Mouse (Mus musculus) midbrain, embryonic 15.5 days (tissue): Measurements from ENCODE around the gene Spindoc. TPM values are rescaled to one million over a fixed set of nuclear protein-coding genes. Genes with fewer than 3 reads are reported as not detected.
"Not testable (repeated sequence)": the region's sequence is repeated elsewhere in the genome, so short reads cannot be mapped to it uniquely, and the experiment has no call there.

Experiments used
- ATAC-seq: fragments of 200-750 bp; cut with Nextera tagmentation; replicated peaks from 2 replicates; pipeline ENCODE4 v1.8.0; 2017; ENCODE audit warnings: moderate TSS enrichment
- H3K27ac ChIP-seq: fragments of 300-500 bp; sonication (generic); 2 replicates; pipeline ENCODE4 v1.5.1; 2015; ENCODE audit warnings: mild to moderate bottlenecking, inconsistent platforms
- H3K27me3 ChIP-seq: fragments of 300-500 bp; sonication (generic); replicated peaks from 2 replicates; pipeline ENCODE4 v1.6.1; 2015; ENCODE audit warnings: inconsistent platforms
- H3K36me3 ChIP-seq: fragments of 300-500 bp; sonication (generic); replicated peaks from 2 replicates; pipeline ENCODE4 v1.6.1; 2015; ENCODE audit warnings: inconsistent platforms
- H3K4me1 ChIP-seq: fragments of 300-500 bp; sonication (generic); 2 replicates; pipeline ENCODE4 v1.6.1; 2015; ENCODE audit warnings: inconsistent platforms
- H3K4me2 ChIP-seq: fragments of 300-500 bp; sonication (generic); 2 replicates; pipeline ENCODE4 v1.6.1; 2015; ENCODE audit warnings: inconsistent platforms, mild to moderate bottlenecking, moderate library complexity
- H3K4me3 ChIP-seq: fragments of 300-500 bp; sonication (generic); 2 replicates; pipeline ENCODE4 v1.5.1; 2015; ENCODE audit warnings: mild to moderate bottlenecking, inconsistent platforms
- H3K9ac ChIP-seq: fragments of 300-500 bp; sonication (generic); 2 replicates; pipeline ENCODE4 v1.6.1; 2015; ENCODE audit warnings: mild to moderate bottlenecking, inconsistent platforms
- H3K9me3 ChIP-seq: fragments of 300-500 bp; sonication (generic); 2 replicates; pipeline ENCODE4 v1.6.1; 2016; ENCODE audit warnings: inconsistent platforms
- WGBS: fragments of 180-500 bp; shearing (Covaris S2); methylation state at CpG from one replicate; pipeline ENCODE4 v1.1.7; 2015; ENCODE audit warnings: mixed read lengths; 5-methylcytosine and 5-hydroxymethylcytosine counted together
- polyA plus RNA-seq: library from polyadenylated mRNA; unstranded; fragments of >200 nt; fragmentation: Nextera tagmentation; extraction: Ambion mirVana; gene quantifications from 2 replicates; pipeline ENCODE4 v1.2.1, GENCODE M21; 2015

Spindoc gene
- polyA plus RNA-seq, 1 experiment from 2014 or later, result 35.6 TPM

DNA sequence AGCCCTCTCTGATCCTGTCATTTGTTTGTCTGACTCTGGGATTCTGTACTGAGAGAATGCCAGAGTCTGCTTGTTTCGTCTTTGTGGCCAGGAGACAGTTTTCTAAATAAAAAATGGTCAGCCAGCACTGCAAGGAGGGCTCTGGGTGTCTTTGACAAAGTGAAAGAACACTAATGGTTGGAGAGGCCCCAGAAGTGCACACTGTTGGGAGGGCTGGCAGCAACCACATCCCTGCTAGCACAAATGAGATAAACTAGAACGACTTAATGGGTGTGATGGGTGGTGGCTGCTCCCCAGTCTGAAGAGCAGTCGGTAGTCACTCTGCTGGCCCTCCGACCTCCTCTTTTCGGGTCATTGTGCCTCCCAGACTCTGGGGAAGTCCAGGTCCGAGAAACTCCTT, 36.3 kb upstream of the Spindoc start:
- Histone ChIP-seq H3K9me3 (no peaks in the 10 kb centered on the region), H3K4me3 (peak overlapping the region; percentile 83), H3K27ac (peak overlapping the region; percentile 99), H3K36me3 (no peaks in the 10 kb centered on the region), H3K4me2 (peak overlapping the region; percentile 72), H3K9ac (peak overlapping the region; percentile 89), H3K27me3 (no peaks in the 10 kb centered on the region), H3K4me1 (peaks cover 64% of the 10 kb centered on the region)
- 15% methylated on average over 6 of the region's 6 CpGs for WGBS
- ATAC-seq, result no peak

- under 1% methylated on average over 52 of the region's 59 CpGs for WGBS
- Histone ChIP-seq H3K4me1 (peaks cover 55% of the 10 kb centered on the region), H3K9me3 (no peaks in the 10 kb centered on the region), H3K4me2 (peak overlapping the region; percentile 72), H3K36me3 (no peaks in the 10 kb centered on the region), H3K27me3 (no peaks in the 10 kb centered on the region), H3K9ac (peak overlapping the region; percentile 89), H3K4me3 (peak overlapping the region; percentile 83), H3K27ac (peak overlapping the region; percentile 99)
- ATAC-seq, result peak; percentile 70
Measured at GRCm38 (mm10) chr19:7417911-7418849, 35.4 kb upstream of the Spindoc start.

- H3K9ac ChIP-seq, result peak within 1 kb of the TSS; percentile 89
- H3K4me3 ChIP-seq, result peak within 1 kb of the TSS; percentile 83
- H3K4me1 ChIP-seq, result peaks cover 44% of the 10 kb centered on the region
- no peaks in the 10 kb centered on the region for H3K27me3 ChIP-seq
- peak; percentile 48 for ATAC-seq
- H3K36me3 ChIP-seq, result no peaks in the 10 kb centered on the region
- H3K9me3 ChIP-seq, result no peaks in the 10 kb centered on the region
- peak within 1 kb of the TSS; percentile 72 for H3K4me2 ChIP-seq
- WGBS, result under 1% methylated on average over 101 of the region's 107 CpGs
- peak within 1 kb of the TSS; percentile 99 for H3K27ac ChIP-seq
Measured at GRCm38 (mm10) chr19:7416834-7417735, 34.3 kb upstream of the Spindoc start, which contains the start of gene 2700081O15Rik. TSS of gene 2700081O15Rik (plus strand) at chr19:7417625.

GRCm38 (mm10) chr19:7415916-7416833, 33.4 kb upstream of the Spindoc start:
- 29% methylated on average over 22 of the region's 22 CpGs for WGBS
- Histone ChIP-seq H3K9ac (peak overlapping the region; percentile 89), H3K4me3 (peak overlapping the region; percentile 83), H3K27me3 (no peaks in the 10 kb centered on the region), H3K4me2 (peak overlapping the region; percentile 72), H3K27ac (peak overlapping the region; percentile 99), H3K4me1 (peaks cover 35% of the 10 kb centered on the region), H3K9me3 (no peaks in the 10 kb centered on the region), H3K36me3 (no peaks in the 10 kb centered on the region)
- ATAC-seq, result 0 out of 2 replicates have a peak, but pooled peaks have one; percentile 0

- H3K4me1 ChIP-seq, result peaks cover 12% of the 10 kb centered on the region
- WGBS, result 67% methylated on average over 2 of the region's 2 CpGs
- no peak overlapping the region for H3K4me3 ChIP-seq
- no peak overlapping the region for H3K4me2 ChIP-seq
- no peak for ATAC-seq
- H3K27ac ChIP-seq, result no peak overlapping the region
- no peaks in the 10 kb centered on the region for H3K27me3 ChIP-seq
- H3K9ac ChIP-seq, result no peak overlapping the region
- H3K9me3 ChIP-seq, result no peaks in the 10 kb centered on the region
- H3K36me3 ChIP-seq, result no peaks in the 10 kb centered on the region
Measured at GRCm38 (mm10) chr19:7412361-7412760, 29.6 kb upstream of the Spindoc start.

GRCm38 (mm10) chr19:7404623-7405229, 21.9 kb upstream of the Spindoc start:
- H3K4me2 ChIP-seq, result no peak overlapping the region
- H3K9ac ChIP-seq, result no peak overlapping the region
- no peaks in the 10 kb centered on the region for H3K27me3 ChIP-seq
- H3K27ac ChIP-seq, result no peak overlapping the region
- no peaks in the 10 kb centered on the region for H3K4me1 ChIP-seq
- H3K9me3 ChIP-seq, result no peaks in the 10 kb centered on the region
- ATAC-seq, result no peak
- H3K36me3 ChIP-seq, result no peaks in the 10 kb centered on the region
- WGBS, result 78% methylated on average over 9 of the region's 9 CpGs
- no peak overlapping the region for H3K4me3 ChIP-seq

DNA sequence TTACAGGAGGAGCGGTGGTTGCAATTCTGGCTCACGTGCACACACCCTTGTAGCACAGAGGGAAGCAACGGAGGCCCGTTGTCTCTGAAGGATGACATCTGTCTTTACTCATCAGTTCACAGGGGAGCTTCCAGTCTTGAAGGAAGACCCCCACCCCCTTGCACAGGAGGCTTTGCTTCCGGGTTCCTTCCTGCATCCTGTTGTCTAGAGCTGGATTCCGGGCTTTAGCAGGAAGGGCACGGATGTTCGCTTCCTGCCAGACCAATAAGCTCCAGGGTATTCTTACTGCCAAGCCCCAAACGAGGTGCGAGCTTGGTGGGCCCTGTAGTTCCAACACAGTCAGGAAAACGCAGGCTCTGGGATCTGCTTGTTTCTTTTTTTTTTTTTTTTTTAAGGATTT, 17.8 kb upstream of the Spindoc start:
- H3K4me3 ChIP-seq, result no peak overlapping the region
- H3K9ac ChIP-seq, result no peak overlapping the region
- H3K9me3 ChIP-seq, result no peaks in the 10 kb centered on the region
- no peak for ATAC-seq
- H3K4me1 ChIP-seq, result no peaks in the 10 kb centered on the region
- H3K27me3 ChIP-seq, result no peaks in the 10 kb centered on the region
- no peaks in the 10 kb centered on the region for H3K36me3 ChIP-seq
- no peak overlapping the region for H3K27ac ChIP-seq
- no peak overlapping the region for H3K4me2 ChIP-seq
- WGBS, result 76% methylated on average over 11 of the region's 11 CpGs

DNA sequence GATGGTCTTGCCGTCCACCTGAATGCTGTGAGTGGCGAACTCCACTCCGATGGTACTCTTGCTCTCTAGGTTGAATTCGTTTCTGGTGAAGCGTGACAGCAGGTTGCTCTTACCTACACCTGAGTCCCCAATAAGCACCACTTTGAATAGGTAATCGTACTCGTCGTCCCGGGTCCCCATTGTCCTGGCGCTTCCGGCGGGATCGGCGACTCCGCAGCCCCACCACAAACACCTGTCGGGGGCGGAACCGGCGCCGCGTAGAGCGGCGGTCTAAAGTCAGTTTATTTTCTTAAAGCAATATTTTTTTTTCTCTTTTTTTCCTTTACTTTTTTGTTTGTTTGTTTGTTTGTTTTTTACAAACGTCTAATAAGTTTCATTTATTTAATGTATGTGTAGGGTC, 16.1 kb upstream of the Spindoc start:
- not testable (repeated sequence) for H3K4me3 ChIP-seq, ATAC-seq, H3K27ac ChIP-seq, H3K36me3 ChIP-seq, H3K9ac ChIP-seq, H3K4me1 ChIP-seq, H3K4me2 ChIP-seq, H3K9me3 ChIP-seq, H3K27me3 ChIP-seq
- WGBS, result 37% methylated on average over 24 of the region's 24 CpGs

- not testable (repeated sequence) for H3K27me3 ChIP-seq, H3K4me3 ChIP-seq, H3K4me2 ChIP-seq, H3K9me3 ChIP-seq, H3K9ac ChIP-seq, H3K36me3 ChIP-seq, H3K27ac ChIP-seq, ATAC-seq, H3K4me1 ChIP-seq
- WGBS, result 89% methylated on average over 9 of the region's 10 CpGs
Measured at GRCm38 (mm10) chr19:7396867-7397826, 14.4 kb upstream of the Spindoc start.

- Histone ChIP-seq H3K4me2 (no peak overlapping the region), H3K27me3 (no peaks in the 10 kb centered on the region), H3K4me3 (no peak overlapping the region), H3K36me3 (no peaks in the 10 kb centered on the region), H3K9me3 (peaks cover 5% of the 10 kb centered on the region; the same call in 1 of the 2 replicates), H3K4me1 (peaks cover 11% of the 10 kb centered on the region), H3K27ac (no peak overlapping the region), H3K9ac (no peak overlapping the region)
- 94% methylated on average over 6 of the region's 6 CpGs for WGBS
- no peak for ATAC-seq
Measured at GRCm38 (mm10) chr19:7388488-7388887, 5.7 kb upstream of the Spindoc start.
